Mouse (Mus musculus) lung, postnatal 0 days (tissue): ENCODE measurements around the gene Cxcl15.

Experiments used
- CTCF ChIP-seq: IDR thresholded peaks from 2 replicates; pipeline ENCODE4 v1.5.1; 2016; ENCODE audit warnings: antibody characterized with exemption, mild to moderate bottlenecking
- EP300 ChIP-seq: IDR thresholded peaks from 2 replicates; pipeline ENCODE4 v1.6.1; 2016; ENCODE audit warnings: antibody characterized with exemption, mild to moderate bottlenecking, control low read depth

DNA sequence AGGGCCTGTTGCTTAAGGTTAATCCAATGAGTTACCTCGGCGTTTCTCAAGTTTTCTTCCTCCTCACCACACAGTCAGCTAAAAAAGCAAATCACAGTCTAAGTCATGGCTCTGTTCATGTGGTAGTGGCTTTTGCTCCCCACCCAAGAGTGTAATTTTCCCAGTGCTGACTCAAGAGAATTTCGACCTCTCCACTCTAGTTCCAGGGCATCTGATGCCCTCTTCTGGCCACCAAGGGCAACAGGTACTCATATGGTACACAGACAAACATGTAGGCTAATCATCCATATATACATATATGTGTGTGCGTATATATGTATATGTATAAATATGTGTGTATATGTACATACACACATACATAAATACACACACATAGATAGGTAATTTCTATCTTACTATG is 6.2 kb upstream of the Cxcl15 start:
- TF ChIP-seq CTCF = peak; percentile 56
- no peak for TF ChIP-seq EP300
